Mouse (Mus musculus): ENCODE measurements around the gene Tmem59.

Gene Tmem59

DNA sequence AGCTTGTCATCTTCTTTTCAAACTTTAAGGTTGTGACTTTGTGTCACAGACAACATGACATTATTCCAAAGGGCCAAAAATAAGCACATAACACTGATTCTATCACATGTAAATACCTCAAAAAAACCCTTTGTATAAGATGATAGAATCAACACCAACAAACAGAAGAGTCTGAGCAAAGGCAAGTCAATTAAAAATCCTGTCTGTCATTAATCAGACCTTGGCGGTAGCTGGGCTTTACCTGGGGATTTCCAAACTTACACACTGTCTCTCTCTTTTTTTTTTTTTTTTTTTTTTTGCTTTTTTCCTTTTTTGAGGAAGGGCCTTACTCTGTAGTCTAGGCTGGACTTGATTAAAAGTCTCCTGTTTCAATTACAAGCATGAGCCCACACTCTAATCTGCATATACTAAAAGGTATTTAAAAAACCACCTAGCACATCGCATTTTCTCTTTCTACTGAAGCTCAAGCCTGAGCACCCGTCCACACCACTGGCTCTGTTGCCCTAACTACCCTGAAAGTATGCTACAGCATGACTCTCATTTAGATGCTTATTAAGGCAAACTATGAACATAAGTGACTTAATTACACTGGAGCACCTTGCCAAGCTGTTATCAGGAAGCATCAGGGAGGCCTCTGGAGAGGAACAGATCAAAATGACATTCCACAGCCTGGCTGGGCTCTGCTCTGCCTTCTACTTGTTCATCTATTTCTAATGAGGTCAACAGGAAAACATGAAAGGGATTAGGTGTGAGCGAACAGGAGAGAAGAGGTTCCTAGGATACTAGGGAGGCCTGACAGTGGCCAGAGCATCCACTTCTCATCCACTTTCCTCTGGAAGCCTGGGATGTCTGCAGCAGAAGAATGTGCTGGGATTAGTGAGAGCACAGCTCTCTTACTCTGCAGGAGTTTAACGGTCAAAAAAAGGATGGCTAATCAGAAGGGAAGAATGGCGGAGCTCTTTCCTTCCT, 65.5 kb downstream of the Tmem59 start:
- DNase-seq: peak in 1 of 2 experiments; percentile 12

DNA sequence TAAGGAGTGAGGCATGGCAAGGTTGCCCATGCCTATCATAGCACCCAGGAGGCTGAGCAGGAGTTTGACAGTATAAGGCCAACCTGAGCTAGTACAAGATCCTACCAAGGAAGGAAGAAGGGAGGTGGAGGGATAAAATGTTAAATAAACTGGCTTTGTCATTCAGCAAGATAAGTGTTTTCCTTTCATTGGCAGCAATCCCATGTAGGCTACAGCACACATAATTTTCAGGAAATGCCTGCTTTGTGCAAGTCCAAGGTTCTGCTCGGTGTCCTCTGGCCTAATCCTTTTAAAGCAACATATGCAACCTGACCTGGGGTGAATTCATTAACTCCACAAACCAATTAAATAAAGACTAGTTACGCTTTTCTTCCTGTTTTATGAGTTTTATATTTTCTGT, 67.2 kb downstream of the Tmem59 start:
- DNase-seq: peak in 1 of 2 experiments; percentile 14

GRCm38 (mm10) chr4:107246040-107246439, 67.8 kb downstream of the Tmem59 start:
- no peak for DNase-seq

GRCm38 (mm10) chr4:107247110-107247509, 68.9 kb downstream of the Tmem59 start:
- DNase-seq: no peak

GRCm38 (mm10) chr4:107248061-107248460, 69.9 kb downstream of the Tmem59 start:
- no peak for DNase-seq

DNA sequence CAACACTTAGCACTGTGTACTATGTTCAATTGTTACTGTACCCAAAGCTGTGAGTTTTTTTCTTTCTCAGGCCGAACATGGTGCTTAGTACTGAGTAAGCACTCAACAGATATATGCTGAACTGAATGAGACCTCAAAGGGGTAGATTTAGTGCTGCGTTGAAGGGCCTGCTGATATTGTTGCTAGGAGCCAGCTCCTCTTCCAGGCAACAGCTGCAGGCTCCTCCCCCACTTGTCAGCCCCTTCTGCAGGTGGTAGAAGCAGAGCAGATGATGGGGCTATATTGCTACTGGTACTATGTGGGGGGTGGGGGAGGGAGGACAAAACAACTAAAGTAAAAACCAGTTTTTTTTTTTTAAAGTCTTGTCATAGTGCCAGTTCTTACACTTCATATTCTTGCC, 71.3 kb downstream of the Tmem59 start:
- DNase-seq: no peak

DNA sequence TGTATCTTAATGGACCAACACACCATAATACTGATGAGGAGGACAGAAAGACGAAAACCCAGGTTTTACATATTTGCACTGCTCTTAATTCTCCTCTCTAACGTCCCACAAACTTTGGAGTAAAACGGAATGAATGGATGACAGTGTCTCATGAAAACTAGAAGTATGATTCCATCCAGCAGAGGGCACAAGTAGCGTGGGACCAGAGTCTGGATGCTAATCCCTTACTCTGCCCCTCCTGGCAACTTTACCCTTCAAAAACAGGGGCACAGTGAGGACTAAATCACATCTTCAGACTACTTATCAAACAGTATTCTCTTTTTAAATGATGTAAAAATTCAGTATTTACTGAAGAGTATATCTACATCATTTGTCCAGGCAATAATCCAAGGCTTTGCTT, 72.3 kb downstream of the Tmem59 start:
- peak; percentile 23 to 50 for DNase-seq
